Comparison of ENCODE assay signal across 8 mouse cellular contexts in the genomic region with DNA sequence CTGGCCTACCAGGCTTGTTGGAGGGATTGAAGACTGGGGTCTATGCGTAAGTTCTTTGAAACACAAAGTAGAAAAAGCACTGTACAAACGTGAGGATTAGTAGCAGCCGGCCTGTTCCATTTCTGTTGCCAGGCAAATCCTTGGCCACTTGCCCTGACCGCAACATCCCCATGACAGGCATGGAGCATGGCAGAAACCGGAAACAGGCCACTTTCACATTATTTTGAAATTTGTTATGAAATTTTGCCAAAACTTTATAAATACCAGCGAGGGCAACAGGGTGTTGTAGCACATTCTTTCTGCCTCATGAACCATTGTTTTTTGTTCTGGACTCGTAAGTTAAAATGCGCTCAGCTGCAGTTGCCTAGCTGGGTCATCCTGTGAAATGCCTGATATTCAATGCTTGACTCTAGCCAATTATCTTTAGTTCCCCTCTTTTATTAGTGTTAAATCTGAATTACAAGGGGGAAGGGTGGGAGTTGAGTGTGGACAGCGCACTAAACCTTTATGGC.
DNase-seq lines count a peak whose midpoint lies in the region; ATAC-seq lines count a peak whose summit lies in the region.

No protein-coding gene starts in this region.

- 0 out of 2 replicates have a peak overlapping the region, but pooled peaks have one; percentile 20 for H3K27ac ChIP-seq in forebrain, embryonic 10.5 days
- no peak overlapping the region for H3K27ac ChIP-seq in forebrain, embryonic 11.5 days (ENCODE audit: low read depth, low read length)
- H3K27ac ChIP-seq in forebrain, embryonic 15.5 days (replicated peaks) = 0 out of 2 replicates have a peak overlapping the region, but pooled peaks have one; percentile 15
- H3K27ac ChIP-seq in hindbrain, embryonic 14.5 days = peak overlapping the region; percentile 57; the same call in 1 of the 2 replicates
- H3K27ac ChIP-seq in neural tube, embryonic 12.5 days = no peak overlapping the region

- no peak overlapping the region for H3K4me3 ChIP-seq in forebrain, embryonic 10.5 days
- no peak overlapping the region for H3K4me3 ChIP-seq in forebrain, embryonic 11.5 days (ENCODE audit: low read depth, low read length)
- no peak overlapping the region for H3K4me3 ChIP-seq in forebrain, embryonic 15.5 days
- no peak overlapping the region for H3K4me3 ChIP-seq in hindbrain, embryonic 14.5 days (replicated peaks; ENCODE audit: low read length)
- H3K4me3 ChIP-seq in neural tube, embryonic 12.5 days = no peak overlapping the region

- no peaks in the 10 kb centered on the region for H3K36me3 ChIP-seq in forebrain, embryonic 10.5 days (replicated peaks)
- H3K36me3 ChIP-seq in forebrain, embryonic 11.5 days (ENCODE audit: control insufficient read depth, insufficient read depth, low read length) = no peaks in the 10 kb centered on the region
- no peaks in the 10 kb centered on the region for H3K36me3 ChIP-seq in forebrain, embryonic 15.5 days
- H3K36me3 ChIP-seq in hindbrain, embryonic 14.5 days (replicated peaks; ENCODE audit: control insufficient read depth, insufficient read depth) = no peaks in the 10 kb centered on the region
- no peaks in the 10 kb centered on the region for H3K36me3 ChIP-seq in neural tube, embryonic 12.5 days

- no peak for DNase-seq in forebrain, embryonic 10.5 days (ENCODE audit: extremely low spot score, low spot score)
- no peak for DNase-seq in forebrain, embryonic 11.5 days (ENCODE audit: low spot score)
- peak; percentile 84 for DNase-seq in adrenal gland, postnatal 14 days
- peak; percentile 73 for DNase-seq in hindbrain, embryonic 14.5 days (ENCODE audit: low spot score)
- peak; percentile 69 to 72 for DNase-seq in layer of hippocampus, postnatal 10 days (ENCODE audit: low spot score in 2 of 2)

- no peak for ATAC-seq in forebrain, embryonic 11.5 days (replicated peaks; ENCODE audit: low FRiP score)
- ATAC-seq in forebrain, embryonic 15.5 days (replicated peaks) = peak; percentile 73
- peak; percentile 65; the same call in 1 of the 2 replicates for ATAC-seq in hindbrain, embryonic 14.5 days (ENCODE audit: low FRiP score)
- ATAC-seq in neural tube, embryonic 12.5 days (ENCODE audit: low FRiP score, low read depth) = peak; percentile 72
- ATAC-seq in inflammation-experienced regulatory T-cells, adult 6 months = no peak

- no peak overlapping the region for H3K9ac ChIP-seq in forebrain, embryonic 11.5 days (ENCODE audit: low read length)
- no peak overlapping the region for H3K9ac ChIP-seq in forebrain, embryonic 15.5 days (replicated peaks)
- H3K9ac ChIP-seq in hindbrain, embryonic 14.5 days = no peak overlapping the region
- H3K9ac ChIP-seq in neural tube, embryonic 12.5 days = no peak overlapping the region

- 69% methylated on average over 9 of the region's 9 CpGs for WGBS in forebrain, embryonic 10.5 days
- WGBS in forebrain, embryonic 11.5 days = 65% methylated on average over 9 of the region's 9 CpGs
- 36% methylated on average over 9 of the region's 9 CpGs for WGBS in forebrain, embryonic 15.5 days
- WGBS in hindbrain, embryonic 14.5 days = 36% methylated on average over 9 of the region's 9 CpGs
- WGBS in neural tube, embryonic 12.5 days = 25% methylated on average over 9 of the region's 9 CpGs

- no peaks in the 10 kb centered on the region for H3K9me3 ChIP-seq in forebrain, embryonic 10.5 days
- no peaks in the 10 kb centered on the region for H3K9me3 ChIP-seq in forebrain, embryonic 11.5 days (ENCODE audit: control insufficient read depth, low read length)
- no peaks in the 10 kb centered on the region for H3K9me3 ChIP-seq in forebrain, embryonic 15.5 days
- H3K9me3 ChIP-seq in hindbrain, embryonic 14.5 days (ENCODE audit: control insufficient read depth, low read length) = no peaks in the 10 kb centered on the region
- H3K9me3 ChIP-seq in neural tube, embryonic 12.5 days = no peaks in the 10 kb centered on the region

- peaks cover 11% of the 10 kb centered on the region; the same call in 1 of the 2 replicates for H3K27me3 ChIP-seq in forebrain, embryonic 10.5 days (ENCODE audit: poor library complexity, severe bottlenecking)
- H3K27me3 ChIP-seq in forebrain, embryonic 11.5 days (ENCODE audit: control insufficient read depth, insufficient read depth, low read length) = no peaks in the 10 kb centered on the region
- no peaks in the 10 kb centered on the region for H3K27me3 ChIP-seq in forebrain, embryonic 15.5 days
- no peaks in the 10 kb centered on the region; the same call in 1 of the 2 replicates for H3K27me3 ChIP-seq in hindbrain, embryonic 14.5 days (ENCODE audit: control insufficient read depth, insufficient read depth, low read length)
- no peaks in the 10 kb centered on the region for H3K27me3 ChIP-seq in neural tube, embryonic 12.5 days (replicated peaks)

- H3K4me1 ChIP-seq in forebrain, embryonic 10.5 days = peaks cover 14% of the 10 kb centered on the region
- H3K4me1 ChIP-seq in forebrain, embryonic 11.5 days (replicated peaks; ENCODE audit: control insufficient read depth, insufficient read depth, low read length) = no peaks in the 10 kb centered on the region
- H3K4me1 ChIP-seq in forebrain, embryonic 15.5 days = peaks cover 20% of the 10 kb centered on the region; the same call in 1 of the 2 replicates
- H3K4me1 ChIP-seq in hindbrain, embryonic 14.5 days (replicated peaks; ENCODE audit: control insufficient read depth, insufficient read depth, low read length) = no peaks in the 10 kb centered on the region; the same call in 1 of the 2 replicates
- H3K4me1 ChIP-seq in neural tube, embryonic 12.5 days = 0 out of 2 replicates have a peak, but pooled peaks cover 5% of the 10 kb centered on the region

- no peak overlapping the region for H3K4me2 ChIP-seq in forebrain, embryonic 11.5 days (ENCODE audit: low read depth, low read length, severe bottlenecking)
- peak overlapping the region; percentile 23 for H3K4me2 ChIP-seq in forebrain, embryonic 15.5 days (replicated peaks)
- H3K4me2 ChIP-seq in hindbrain, embryonic 14.5 days (replicated peaks) = peak overlapping the region; percentile 25
- H3K4me2 ChIP-seq in neural tube, embryonic 12.5 days (replicated peaks) = peak overlapping the region; percentile 50

Comparison
In these comparisons a context has a peak if more than half of its experiments do, and no peak if none do; other contexts are left out.
1. H3K27ac ChIP-seq: peak in forebrain, embryonic 10.5 days (single experiment), forebrain, embryonic 15.5 days (single experiment) and hindbrain, embryonic 14.5 days (single experiment); none in forebrain, embryonic 11.5 days (single experiment) and neural tube, embryonic 12.5 days (single experiment).
2. ATAC-seq: peak in forebrain, embryonic 15.5 days (single experiment), hindbrain, embryonic 14.5 days (single experiment) and neural tube, embryonic 12.5 days (single experiment); none in forebrain, embryonic 11.5 days (single experiment) and inflammation-experienced regulatory T-cells, adult 6 months (single experiment).
3. DNase-seq: peak in adrenal gland, postnatal 14 days (single experiment), hindbrain, embryonic 14.5 days (single experiment) and layer of hippocampus, postnatal 10 days (2 of 2); none in forebrain, embryonic 10.5 days (single experiment) and forebrain, embryonic 11.5 days (single experiment).